Mouse (Mus musculus): ENCODE data around the gene Tmem191c. TPM values are rescaled to one million over a fixed set of nuclear protein-coding genes. Genes with fewer than 3 reads are reported as not detected.
"Not testable (repeated sequence)": the region's sequence is repeated elsewhere in the genome, so short reads cannot be mapped to it uniquely, and the experiment has no call there.

The Tmem191c gene
- 13.9 and 14.3 TPM in 2 replicates for polyA plus RNA-seq (2016; fragmentation: Nextera tagmentation; extraction: Ambion mirVana)

- WGBS = 58% methylated on average over 7 of the region's 7 CpGs
- Histone ChIP-seq H3K36me3 (replicated peaks) (peaks cover 15% of the 10 kb centered on the region), H3K27me3 (peaks cover 38% of the 10 kb centered on the region), H3K4me2 (peak within 1 kb of the TSS; percentile 85), H3K27ac (peak within 1 kb of the TSS; percentile 72), H3K9ac (peak within 1 kb of the TSS; percentile 67), H3K4me3 (replicated peaks) (peak within 1 kb of the TSS; percentile 53), H3K9me3 (no peaks in the 10 kb centered on the region), H3K4me1 (peaks cover 20% of the 10 kb centered on the region)
- no peak for ATAC-seq (ENCODE audit: low FRiP score)
Measured at GRCm38 (mm10) chr16:17275721-17276120, at the start of gene Tmem191c. TSS of gene Tmem191c (plus strand) at chr16:17276077.

DNA sequence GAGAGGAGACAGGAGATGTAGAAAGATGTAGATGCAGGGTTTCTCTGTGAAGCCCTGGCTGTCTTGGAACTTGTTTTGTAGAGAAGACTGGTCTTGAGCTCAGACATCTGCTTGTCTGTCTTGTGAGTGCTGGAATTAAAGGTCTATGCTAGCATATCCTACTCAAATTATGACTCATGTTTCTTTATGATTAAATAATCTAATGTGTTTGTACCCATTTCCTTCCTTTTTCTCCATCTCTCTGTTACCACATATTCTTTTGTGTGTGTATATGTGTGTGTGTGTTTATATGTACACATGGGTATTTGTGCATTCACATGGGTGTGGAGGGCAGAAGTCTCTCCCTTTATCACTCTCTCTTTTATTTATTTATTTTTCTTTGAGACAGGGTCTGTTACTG, 49.4 kb upstream of the Tmem191c start:
- H3K4me3 ChIP-seq (replicated peaks) = no peak overlapping the region
- H3K4me1 ChIP-seq = no peaks in the 10 kb centered on the region
- no peak overlapping the region for H3K4me2 ChIP-seq
- 0 out of 2 replicates have a peak, but pooled peaks cover 3% of the 10 kb centered on the region for H3K9me3 ChIP-seq
- ATAC-seq (ENCODE audit: low FRiP score) = no peak
- H3K27ac ChIP-seq = no peak overlapping the region
- H3K27me3 ChIP-seq = no peaks in the 10 kb centered on the region
- H3K9ac ChIP-seq = no peak overlapping the region
- H3K36me3 ChIP-seq (replicated peaks) = no peaks in the 10 kb centered on the region

- ATAC-seq (ENCODE audit: low FRiP score); H3K4me2 ChIP-seq; H3K9ac ChIP-seq; H3K4me3 ChIP-seq (replicated peaks); H3K27ac ChIP-seq; H3K36me3 ChIP-seq (replicated peaks); H3K9me3 ChIP-seq; H3K27me3 ChIP-seq: not testable (repeated sequence)
- 98% methylated on average over 2 of the region's 2 CpGs for WGBS
- H3K4me1 ChIP-seq = peaks cover 26% of the 10 kb centered on the region
Measured at GRCm38 (mm10) chr16:17231523-17231922, 44.4 kb upstream of the Tmem191c start.

DNA sequence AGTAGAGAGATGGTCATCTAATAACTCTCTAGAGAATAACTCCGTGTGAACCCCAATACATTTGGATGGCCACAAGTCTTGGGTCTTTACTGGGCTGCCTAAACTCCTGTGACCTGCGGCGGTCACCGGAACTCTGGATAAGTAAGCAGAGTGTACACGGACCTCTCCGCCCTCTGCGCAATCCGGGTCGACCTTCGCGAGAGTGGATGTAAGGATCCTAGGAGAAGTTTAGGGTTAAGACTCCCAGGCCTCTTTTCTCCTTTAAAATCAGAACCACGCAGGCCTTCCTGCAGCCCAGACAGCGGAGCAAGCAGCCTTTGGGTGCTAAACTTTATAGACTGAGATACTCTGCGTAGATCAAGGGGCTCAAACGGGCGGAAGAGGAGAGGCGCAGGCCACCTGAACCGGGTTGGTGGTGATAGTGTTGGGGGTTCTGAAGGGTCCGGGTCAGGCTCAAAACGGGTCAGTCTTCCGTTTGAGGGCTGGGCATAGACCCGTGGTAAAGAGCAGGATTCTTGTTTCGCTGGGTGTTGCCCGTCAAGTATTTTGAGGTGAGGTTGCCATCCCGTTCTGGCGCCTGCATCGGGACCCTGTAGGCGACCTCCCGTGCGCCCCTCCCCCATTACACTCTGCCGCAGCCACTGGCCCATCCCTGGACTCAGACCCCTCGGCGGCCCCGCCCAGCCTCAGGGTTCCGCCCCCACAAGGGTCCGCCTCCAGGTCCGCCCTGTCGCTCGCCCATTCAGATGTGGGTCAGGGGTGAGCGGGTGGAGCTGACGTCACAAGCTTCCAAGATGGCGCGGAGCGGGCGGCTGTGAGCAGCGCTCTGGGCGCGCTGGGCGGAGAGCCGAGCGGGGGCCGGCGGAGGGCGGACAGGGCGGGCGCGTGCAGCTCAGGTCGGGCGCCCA, 42.8 kb upstream of the Tmem191c start, which contains the start of gene Hic2:
TSS of gene Hic2 (plus strand) at position 779 of the 908 bp plus-strand sequence.
- Histone ChIP-seq H3K4me3 (replicated peaks) (peak within 1 kb of the TSS; percentile 94), H3K9me3 (no peaks in the 10 kb centered on the region), H3K36me3 (replicated peaks) (no peaks in the 10 kb centered on the region), H3K4me2 (peak within 1 kb of the TSS; percentile 89), H3K27ac (peak within 1 kb of the TSS; percentile 95), H3K4me1 (peaks cover 32% of the 10 kb centered on the region), H3K9ac (peak within 1 kb of the TSS; percentile 91), H3K27me3 (no peaks in the 10 kb centered on the region)
- peak; percentile 97 for ATAC-seq (ENCODE audit: low FRiP score)
- WGBS = under 1% methylated on average over 58 of the region's 59 CpGs

GRCm38 (mm10) chr16:17233702-17234498, 42.0 kb upstream of the Tmem191c start:
- Histone ChIP-seq H3K4me2 (peak overlapping the region; percentile 89), H3K27me3 (no peaks in the 10 kb centered on the region), H3K9me3 (no peaks in the 10 kb centered on the region), H3K9ac (peak overlapping the region; percentile 91), H3K4me3 (replicated peaks) (peak overlapping the region; percentile 94), H3K27ac (peak overlapping the region; percentile 95), H3K36me3 (replicated peaks) (no peaks in the 10 kb centered on the region), H3K4me1 (peaks cover 38% of the 10 kb centered on the region)
- peak; percentile 73 for ATAC-seq (ENCODE audit: low FRiP score)
- under 1% methylated on average over 56 of the region's 62 CpGs for WGBS

DNA sequence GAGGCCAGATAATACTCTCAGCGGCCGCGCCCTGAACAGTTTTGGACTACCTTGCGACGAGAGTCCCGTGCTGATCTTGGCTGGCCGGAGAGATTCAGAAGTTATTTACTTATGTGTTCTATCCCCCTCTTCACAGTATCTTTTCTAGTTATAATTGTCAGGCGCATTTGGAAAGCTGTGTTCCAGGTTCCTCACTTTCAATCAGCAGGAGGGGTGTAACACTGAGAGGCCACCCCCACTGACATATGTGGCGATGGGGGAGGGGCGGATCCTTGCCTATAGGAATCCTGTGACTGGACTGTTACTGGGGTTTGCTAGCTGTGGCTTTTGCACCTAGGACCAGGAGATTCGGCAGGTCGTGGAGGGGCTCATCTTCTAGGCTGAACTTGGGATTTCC, 41.4 kb upstream of the Tmem191c start:
- ATAC-seq (ENCODE audit: low FRiP score) = no peak
- H3K4me1 ChIP-seq = peaks cover 44% of the 10 kb centered on the region
- H3K9ac ChIP-seq = peak overlapping the region; percentile 91
- H3K4me3 ChIP-seq (replicated peaks) = peak overlapping the region; percentile 94
- H3K9me3 ChIP-seq = no peaks in the 10 kb centered on the region
- 3% methylated on average over 12 of the region's 12 CpGs for WGBS
- H3K27me3 ChIP-seq = no peaks in the 10 kb centered on the region
- peak overlapping the region; percentile 89 for H3K4me2 ChIP-seq
- peak overlapping the region; percentile 95 for H3K27ac ChIP-seq
- H3K36me3 ChIP-seq (replicated peaks) = no peaks in the 10 kb centered on the region

DNA sequence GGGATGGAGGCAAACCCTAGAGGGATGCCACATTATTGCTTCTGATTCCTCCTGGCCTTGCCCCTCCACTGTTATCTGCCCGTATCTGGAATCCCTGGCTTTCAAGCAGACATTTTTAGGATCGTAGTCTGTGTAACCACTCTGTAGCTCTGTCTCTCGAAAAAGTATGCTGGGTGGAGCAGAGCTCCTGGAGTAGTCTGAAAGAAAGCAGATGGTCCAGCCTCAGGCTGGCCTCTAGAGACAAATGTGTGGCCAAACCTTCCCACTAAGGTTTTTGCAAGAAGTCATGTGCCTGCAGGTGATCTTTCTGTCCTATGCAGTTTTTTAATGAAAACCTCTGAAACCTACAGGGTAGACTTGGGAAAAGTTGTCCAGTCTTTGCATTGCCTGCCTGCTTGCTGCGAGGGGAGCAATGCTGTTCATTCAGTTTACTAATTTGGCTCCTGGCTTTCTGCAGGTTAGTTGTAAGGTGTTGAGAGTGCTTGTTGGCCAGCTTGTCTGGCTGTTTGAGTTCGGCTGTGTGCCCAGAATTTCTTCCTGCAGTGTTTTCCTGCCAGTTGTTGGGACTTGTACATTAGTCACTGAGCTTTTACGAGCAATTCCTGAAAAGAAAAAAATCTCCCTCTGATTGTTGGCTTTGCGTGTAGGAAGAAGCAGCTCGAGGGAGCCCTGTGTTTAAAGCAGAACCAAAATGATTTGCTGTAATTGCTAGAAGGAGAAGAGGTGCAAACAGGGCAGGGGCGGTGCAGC, 40.8 kb upstream of the Tmem191c start:
- no peak for ATAC-seq (ENCODE audit: low FRiP score)
- Histone ChIP-seq H3K9me3 (no peaks in the 10 kb centered on the region), H3K27ac (peak overlapping the region; percentile 95), H3K4me1 (peaks cover 49% of the 10 kb centered on the region), H3K4me2 (peak overlapping the region; percentile 89), H3K27me3 (no peaks in the 10 kb centered on the region), H3K4me3 (replicated peaks) (peak overlapping the region; percentile 94), H3K9ac (peak overlapping the region; percentile 91), H3K36me3 (replicated peaks) (no peaks in the 10 kb centered on the region)
- WGBS = 65% methylated on average over 9 of the region's 9 CpGs

GRCm38 (mm10) chr16:17237634-17238033, 38.2 kb upstream of the Tmem191c start:
- Histone ChIP-seq H3K36me3 (replicated peaks) (no peaks in the 10 kb centered on the region), H3K27ac (no peak overlapping the region), H3K4me2 (no peak overlapping the region), H3K4me3 (replicated peaks) (no peak overlapping the region), H3K9me3 (no peaks in the 10 kb centered on the region), H3K27me3 (no peaks in the 10 kb centered on the region), H3K9ac (no peak overlapping the region), H3K4me1 (peaks cover 51% of the 10 kb centered on the region)
- 91% methylated on average over 3 of the region's 3 CpGs for WGBS
- ATAC-seq (ENCODE audit: low FRiP score) = no peak

- Histone ChIP-seq H3K27ac (no peak overlapping the region), H3K4me1 (peaks cover 43% of the 10 kb centered on the region), H3K4me2 (no peak overlapping the region), H3K36me3 (replicated peaks) (no peaks in the 10 kb centered on the region), H3K9me3 (no peaks in the 10 kb centered on the region), H3K4me3 (replicated peaks) (no peak overlapping the region), H3K9ac (no peak overlapping the region), H3K27me3 (no peaks in the 10 kb centered on the region)
- no peak for ATAC-seq (ENCODE audit: low FRiP score)
- 83% methylated on average over 2 of the region's 2 CpGs for WGBS
Measured at GRCm38 (mm10) chr16:17239409-17239808, 36.5 kb upstream of the Tmem191c start.

DNA sequence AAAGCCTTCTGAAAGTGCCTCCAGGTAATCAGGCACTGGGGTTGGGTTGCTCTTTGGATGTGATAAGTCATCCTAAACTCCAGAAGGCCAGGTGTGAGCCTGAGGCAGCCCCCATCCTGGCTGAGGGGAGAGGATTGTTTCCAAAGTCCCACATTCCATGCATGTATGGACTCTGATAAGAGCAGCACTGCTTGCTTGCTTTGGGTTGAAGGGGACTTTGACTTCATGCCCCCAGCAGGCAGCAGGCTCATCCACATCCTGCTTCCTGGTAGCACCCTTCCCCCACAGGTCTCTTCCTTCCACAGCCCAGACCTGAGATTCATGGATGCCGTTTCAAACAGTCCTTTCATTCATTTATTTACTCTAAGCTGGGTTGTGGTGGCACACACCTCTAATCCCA, 32.1 kb upstream of the Tmem191c start:
- Histone ChIP-seq H3K9ac (no peak overlapping the region), H3K4me1 (peaks cover 16% of the 10 kb centered on the region), H3K36me3 (replicated peaks) (no peaks in the 10 kb centered on the region), H3K27me3 (no peaks in the 10 kb centered on the region), H3K4me2 (no peak overlapping the region), H3K27ac (no peak overlapping the region), H3K4me3 (replicated peaks) (no peak overlapping the region), H3K9me3 (no peaks in the 10 kb centered on the region)
- ATAC-seq (ENCODE audit: low FRiP score) = no peak
- 74% methylated on average over 1 of the region's 1 CpGs for WGBS

GRCm38 (mm10) chr16:17244996-17245395, 30.9 kb upstream of the Tmem191c start:
- H3K9ac ChIP-seq = no peak overlapping the region
- 81% methylated on average over 1 of the region's 1 CpGs for WGBS
- H3K9me3 ChIP-seq = no peaks in the 10 kb centered on the region
- H3K4me1 ChIP-seq = peaks cover 4% of the 10 kb centered on the region; the same call in 1 of the 2 replicates
- no peak overlapping the region for H3K4me2 ChIP-seq
- no peaks in the 10 kb centered on the region for H3K36me3 ChIP-seq (replicated peaks)
- H3K4me3 ChIP-seq (replicated peaks) = no peak overlapping the region
- no peak overlapping the region for H3K27ac ChIP-seq
- no peaks in the 10 kb centered on the region for H3K27me3 ChIP-seq
- ATAC-seq (ENCODE audit: low FRiP score) = no peak

DNA sequence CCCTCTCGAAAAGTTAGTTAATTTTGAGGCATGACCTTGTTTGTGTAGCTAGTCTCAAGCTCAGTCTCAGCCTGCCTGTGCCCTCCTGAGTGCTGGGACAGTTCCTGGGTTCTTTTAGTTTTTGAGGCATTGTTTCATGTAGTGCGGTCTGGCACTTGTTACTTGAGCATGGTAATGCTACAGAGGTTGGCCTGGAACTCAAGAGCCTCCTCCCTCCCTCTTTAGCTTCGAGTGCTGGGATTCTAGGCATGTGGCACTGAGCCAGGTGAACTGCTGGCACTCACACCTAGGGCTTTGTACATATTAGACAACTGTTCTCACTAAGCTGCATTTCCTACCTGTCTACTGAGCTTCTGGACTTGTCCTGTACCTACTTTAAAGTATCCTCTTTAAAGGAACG, 28.1 kb upstream of the Tmem191c start:
- Histone ChIP-seq H3K27ac (no peak overlapping the region), H3K4me3 (replicated peaks) (no peak overlapping the region), H3K36me3 (replicated peaks) (no peaks in the 10 kb centered on the region), H3K9ac (no peak overlapping the region), H3K4me1 (peaks cover 17% of the 10 kb centered on the region), H3K27me3 (no peaks in the 10 kb centered on the region), H3K9me3 (no peaks in the 10 kb centered on the region), H3K4me2 (no peak overlapping the region)
- 81% methylated on average over 4 of the region's 4 CpGs for WGBS
- no peak for ATAC-seq (ENCODE audit: low FRiP score)
